ENCODE assay signal across 9 mouse cellular contexts in genomic region chr1:74054007-74054406, GRCm38 (mm10).
DNase-seq lines count a peak whose midpoint lies in the region.
"Had no signal": no experiment of that assay in that cellular context is flagged by ENCODE, and none has a peak within 500 bp of the region (broad histone marks: within the 10 kb centered on the region; RNA-seq: fewer than 3 reads in every experiment).

No protein-coding gene starts in this region.

- peak; percentile 39 for DNase-seq in kidney, adult 11 months
- no peak for DNase-seq in kidney, adult 8-10 months
- peak; percentile 80 for DNase-seq in embryo, embryonic 11 days
- peak; percentile 69 for DNase-seq in heart, postnatal 4 days
- DNase-seq in mesoderm, embryonic 11.5 days (ENCODE audit: low read depth, low spot score) = peak; percentile 81
- no peak for DNase-seq in urinary bladder, postnatal 36 days (ENCODE audit: low spot score in 2 of 2)
- no peak for DNase-seq in gastrocnemius, postnatal 4 days (ENCODE audit: low spot score in 2 of 2)
- DNase-seq in thymus, adult 18-20 months = no peak
- DNase-seq: cerebellum, adult 9-10 months had no signal

Comparison
In these comparisons a context has a peak if more than half of its experiments do, and no peak if none do; other contexts are left out.
1. DNase-seq: peak in kidney, adult 11 months (single experiment), embryo, embryonic 11 days (single experiment), heart, postnatal 4 days (single experiment) and mesoderm, embryonic 11.5 days (single experiment); none in kidney, adult 8-10 months (0 of 2), urinary bladder, postnatal 36 days (0 of 2), gastrocnemius, postnatal 4 days (0 of 2) and thymus, adult 18-20 months (0 of 2).